Mouse (Mus musculus) testis, adult 2 months (tissue): Measurements from ENCODE around the gene Rem2.

ENCODE experiments used
- CTCF ChIP-seq: fragments of 200-500 bp; IDR thresholded peaks from 2 replicates; pipeline ENCODE4 v1.5.1; 2012; ENCODE audit warnings: low read depth, mild to moderate bottlenecking, inconsistent platforms, low read length, moderate library complexity; ENCODE audit not compliant: control insufficient read depth, insufficient read depth, insufficient replicate concordance
- POLR2A ChIP-seq: fragments of 200-500 bp; IDR thresholded peaks from 2 replicates; pipeline ENCODE4 v1.6.1; 2012; ENCODE audit warnings: low read depth, mild to moderate bottlenecking, inconsistent platforms, low read length, moderate library complexity; ENCODE audit not compliant: control insufficient read depth

DNA sequence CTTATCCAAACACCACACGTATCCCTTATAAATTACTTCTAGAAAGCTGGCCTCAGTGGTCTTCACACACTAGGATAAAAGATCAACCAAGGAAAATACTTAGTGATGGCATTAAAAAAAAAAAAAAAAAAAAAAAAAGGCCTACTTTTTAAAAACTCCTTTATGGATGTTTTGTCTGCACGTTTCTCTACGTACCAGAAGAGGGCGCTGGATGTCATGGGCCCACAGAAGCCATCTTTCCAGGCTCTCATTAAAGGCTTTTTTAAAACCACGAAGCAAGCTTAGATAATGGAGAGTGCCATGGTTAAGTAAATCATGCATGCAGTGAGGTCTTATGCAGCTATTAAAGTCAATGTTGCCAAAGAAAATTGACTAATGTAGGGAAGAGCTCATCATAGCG is 47.7 kb downstream of the Rem2 start:
- TF ChIP-seq POLR2A (no peak), CTCF (no peak)
